Mouse (Mus musculus) hindbrain, embryonic 16.5 days (tissue): ENCODE results near the gene Ly6g6f. TPM values are rescaled to one million over a fixed set of nuclear protein-coding genes. Genes with fewer than 3 reads are reported as not detected.

Experiments
- ATAC-seq: fragments of 200-750 bp; cut with Nextera tagmentation; 2 replicates; pipeline ENCODE4 v1.8.0; 2017; ENCODE audit warnings: moderate TSS enrichment, moderate library complexity
- H3K27ac ChIP-seq: fragments of 300-500 bp; sonication (generic); 2 replicates; pipeline ENCODE4 v1.5.1; 2014; ENCODE audit warnings: low read depth, mild to moderate bottlenecking, control low read depth, low read length, moderate library complexity
- H3K27me3 ChIP-seq: fragments of 300-500 bp; sonication (generic); replicated peaks from 2 replicates; pipeline ENCODE4 v1.6.1; 2014; ENCODE audit warnings: low read length; ENCODE audit not compliant: control insufficient read depth, insufficient read depth
- H3K36me3 ChIP-seq: fragments of 300-500 bp; sonication (generic); 2 replicates; pipeline ENCODE4 v1.6.1; 2014; ENCODE audit warnings: mild to moderate bottlenecking, low read length, moderate library complexity, mixed read lengths; ENCODE audit not compliant: control insufficient read depth, insufficient read depth
- H3K4me1 ChIP-seq: fragments of 300-500 bp; sonication (generic); 2 replicates; pipeline ENCODE4 v1.6.1; 2014; ENCODE audit warnings: low read depth, low read length; ENCODE audit not compliant: control insufficient read depth, insufficient read depth
- H3K4me2 ChIP-seq: fragments of 300-500 bp; sonication (generic); 2 replicates; pipeline ENCODE4 v1.6.1; 2014; ENCODE audit warnings: mild to moderate bottlenecking, low read length, control low read depth, moderate library complexity
- H3K4me3 ChIP-seq: fragments of 300-500 bp; sonication (generic); 2 replicates; pipeline ENCODE4 v1.5.1; 2014; ENCODE audit warnings: mild to moderate bottlenecking, low read length, control low read depth, moderate library complexity
- H3K9ac ChIP-seq: fragments of 300-500 bp; sonication (generic); 2 replicates; pipeline ENCODE4 v1.6.1; 2014; ENCODE audit warnings: low read depth, mild to moderate bottlenecking, control low read depth, low read length, moderate library complexity
- H3K9me3 ChIP-seq: fragments of 300-500 bp; sonication (generic); 2 replicates; pipeline ENCODE4 v1.6.1; 2014; ENCODE audit warnings: mild to moderate bottlenecking, low read length, moderate library complexity; ENCODE audit not compliant: control insufficient read depth
- WGBS: fragments of 180-500 bp; shearing (Covaris S2); extraction: QIAGEN DNeasy Blood & Tissue Kit; methylation state at CpG from one replicate; pipeline ENCODE4 v1.1.7; 2014; 5-methylcytosine and 5-hydroxymethylcytosine counted together
- polyA plus RNA-seq: library from polyadenylated mRNA; unstranded; fragments of >200 nt; fragmentation: Nextera tagmentation; extraction: Ambion mirVana; gene quantifications from 2 replicates; pipeline ENCODE4 v1.2.1, GENCODE M21; 2015

The Ly6g6f gene
- polyA plus RNA-seq = 0.22 TPM in 1 of 2 replicates, not detected in the other

GRCm38 (mm10) chr17:35085208-35085865, at the start of gene Ly6g6f:
Ly6g6f (minus strand) TSS chr17:35085610.
- Histone ChIP-seq H3K4me2 (no peak within 1 kb of the TSS), H3K36me3 (no peaks in the 10 kb centered on the region), H3K4me1 (peaks cover 5% of the 10 kb centered on the region), H3K27me3 (0 out of 2 replicates have a peak, but pooled peaks cover 2% of the 10 kb centered on the region), H3K9me3 (no peaks in the 10 kb centered on the region), H3K4me3 (no peak within 1 kb of the TSS), H3K27ac (no peak within 1 kb of the TSS), H3K9ac (no peak within 1 kb of the TSS)
- no peak for ATAC-seq
- WGBS = 83% methylated on average over 7 of the region's 7 CpGs

DNA sequence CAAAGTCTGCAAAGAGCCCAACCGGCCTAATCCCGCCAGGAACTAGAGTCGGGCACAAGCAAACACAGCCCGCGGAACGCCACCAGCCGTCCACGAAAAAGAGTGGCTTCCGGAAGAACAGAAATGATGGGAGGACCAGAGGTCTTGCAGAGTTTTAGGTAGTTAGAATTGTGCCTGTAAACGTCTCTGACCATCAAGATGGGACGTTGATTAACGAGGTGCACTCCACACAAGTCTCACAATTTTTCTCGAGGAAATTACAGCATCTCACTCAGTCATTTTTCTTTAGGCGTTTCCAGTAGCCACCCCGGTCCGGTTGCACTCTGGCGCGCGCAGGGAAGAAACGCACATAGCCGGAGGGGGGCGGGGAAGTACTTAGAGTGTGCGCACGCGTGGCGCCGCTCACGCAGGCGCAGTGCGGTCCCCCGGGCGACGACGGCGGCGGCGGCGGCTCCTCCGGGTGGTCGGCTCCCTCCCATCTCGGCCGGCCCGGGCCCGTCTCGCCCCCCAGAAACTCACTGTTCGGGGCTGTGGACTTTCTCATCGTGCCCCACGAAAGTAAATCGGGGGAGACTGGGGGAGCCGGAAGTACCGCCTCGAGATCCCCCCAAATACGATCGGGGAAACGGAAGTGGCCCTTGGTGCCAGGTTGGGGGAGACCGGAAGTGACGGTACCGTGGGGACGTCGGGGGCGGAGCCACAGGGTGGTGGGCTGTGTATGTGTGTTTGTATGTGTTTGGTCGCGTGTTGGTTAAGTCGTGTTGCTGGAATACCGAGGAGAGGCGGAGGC, 49.6 kb upstream of the Ly6g6f start, which contains the start of gene Bag6:
TSS of gene Bag6 (plus strand) at position 378 of the 790 bp plus-strand sequence.
- H3K9ac ChIP-seq = peak within 1 kb of the TSS; percentile 71
- peak within 1 kb of the TSS; percentile 92 for H3K27ac ChIP-seq
- peaks cover 8% of the 10 kb centered on the region for H3K36me3 ChIP-seq
- no peaks in the 10 kb centered on the region for H3K27me3 ChIP-seq
- H3K9me3 ChIP-seq = no peaks in the 10 kb centered on the region
- peaks cover 16% of the 10 kb centered on the region for H3K4me1 ChIP-seq
- peak within 1 kb of the TSS; percentile 72 for H3K4me3 ChIP-seq
- peak; percentile 96 for ATAC-seq
- WGBS = under 1% methylated on average over 66 of the region's 66 CpGs
- H3K4me2 ChIP-seq = peak within 1 kb of the TSS; percentile 78

- no peak for ATAC-seq
- Histone ChIP-seq H3K27ac (no peak overlapping the region), H3K9me3 (no peaks in the 10 kb centered on the region), H3K4me3 (no peak overlapping the region), H3K4me1 (peaks cover 18% of the 10 kb centered on the region), H3K36me3 (no peaks in the 10 kb centered on the region), H3K27me3 (no peaks in the 10 kb centered on the region), H3K4me2 (no peak overlapping the region), H3K9ac (no peak overlapping the region)
- WGBS = 93% methylated on average over 7 of the region's 7 CpGs
Measured at GRCm38 (mm10) chr17:35133517-35133916, 48.1 kb upstream of the Ly6g6f start.

GRCm38 (mm10) chr17:35132174-35132560, 46.8 kb upstream of the Ly6g6f start:
- H3K9ac ChIP-seq = no peak overlapping the region
- no peak overlapping the region for H3K4me2 ChIP-seq
- H3K27ac ChIP-seq = no peak overlapping the region
- WGBS = 80% methylated on average over 3 of the region's 3 CpGs
- peaks cover 19% of the 10 kb centered on the region for H3K4me1 ChIP-seq
- H3K27me3 ChIP-seq = no peaks in the 10 kb centered on the region
- H3K4me3 ChIP-seq = no peak overlapping the region
- H3K9me3 ChIP-seq = no peaks in the 10 kb centered on the region
- no peak for ATAC-seq
- H3K36me3 ChIP-seq = no peaks in the 10 kb centered on the region

GRCm38 (mm10) chr17:35131500-35132173, 46.2 kb upstream of the Ly6g6f start, which contains the start of gene Apom:
Apom (minus strand) TSS chr17:35132050.
- H3K4me1 ChIP-seq = peaks cover 19% of the 10 kb centered on the region
- no peak within 1 kb of the TSS for H3K9ac ChIP-seq
- ATAC-seq = no peak
- H3K27me3 ChIP-seq = no peaks in the 10 kb centered on the region
- WGBS = 84% methylated on average over 15 of the region's 15 CpGs
- H3K4me2 ChIP-seq = no peak within 1 kb of the TSS
- no peaks in the 10 kb centered on the region for H3K9me3 ChIP-seq
- H3K4me3 ChIP-seq = no peak within 1 kb of the TSS
- no peak within 1 kb of the TSS for H3K27ac ChIP-seq
- no peaks in the 10 kb centered on the region for H3K36me3 ChIP-seq

DNA sequence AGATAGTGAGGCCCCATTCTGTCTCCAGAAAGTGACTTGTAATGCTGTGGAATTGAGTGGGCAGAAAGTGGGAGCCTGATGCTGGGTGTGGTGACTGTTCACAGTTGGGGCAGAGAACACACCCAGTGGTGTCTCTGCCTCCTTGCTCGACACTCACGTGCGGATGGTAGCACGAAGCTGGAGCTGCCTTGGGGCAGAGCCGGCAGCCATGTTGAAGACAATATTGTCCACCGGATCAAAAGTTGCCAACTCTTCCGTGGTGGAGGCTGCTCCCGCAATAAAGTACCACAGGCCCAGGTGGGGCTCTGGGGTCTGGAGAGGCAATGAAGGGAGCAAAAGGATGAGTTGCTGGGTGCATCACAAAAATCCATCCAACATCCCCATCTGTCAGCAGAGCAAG, 45.6 kb upstream of the Ly6g6f start:
- Histone ChIP-seq H3K4me3 (no peak overlapping the region), H3K9ac (no peak overlapping the region), H3K9me3 (no peaks in the 10 kb centered on the region), H3K27me3 (no peaks in the 10 kb centered on the region), H3K4me1 (peaks cover 16% of the 10 kb centered on the region), H3K27ac (no peak overlapping the region), H3K36me3 (no peaks in the 10 kb centered on the region), H3K4me2 (no peak overlapping the region)
- ATAC-seq = no peak
- 89% methylated on average over 8 of the region's 8 CpGs for WGBS

DNA sequence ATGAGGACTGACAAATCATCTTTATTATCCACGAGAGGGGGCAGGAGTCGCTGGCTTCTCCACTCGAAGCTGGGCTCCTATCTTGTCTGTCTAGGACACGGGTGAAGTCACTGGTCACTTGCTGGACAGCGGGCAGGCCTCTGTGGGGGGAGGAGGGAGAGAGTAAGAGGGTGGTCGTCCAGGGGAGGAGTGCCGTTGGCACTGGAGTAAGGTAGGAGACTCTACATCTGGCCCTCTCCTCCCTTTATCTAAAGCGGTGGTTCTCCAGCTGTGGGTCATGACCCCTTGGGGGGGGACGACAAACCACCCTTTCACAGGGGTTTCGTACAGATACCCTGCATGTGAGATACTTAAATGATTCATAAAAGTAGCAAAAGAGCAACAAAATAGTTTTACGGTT, 43.6 kb upstream of the Ly6g6f start:
- Histone ChIP-seq H3K4me1 (peaks cover 22% of the 10 kb centered on the region), H3K9me3 (no peaks in the 10 kb centered on the region)

GRCm38 (mm10) chr17:35127017-35127416, 41.6 kb upstream of the Ly6g6f start:
- H3K4me2 ChIP-seq = peak overlapping the region; percentile 80
- peaks cover 29% of the 10 kb centered on the region for H3K4me1 ChIP-seq
- no peak overlapping the region for H3K27ac ChIP-seq
- 72% methylated on average over 13 of the region's 13 CpGs for WGBS
- H3K27me3 ChIP-seq = no peaks in the 10 kb centered on the region
- peak overlapping the region; percentile 82 for H3K9ac ChIP-seq
- H3K36me3 ChIP-seq = no peaks in the 10 kb centered on the region
- no peaks in the 10 kb centered on the region for H3K9me3 ChIP-seq
- H3K4me3 ChIP-seq = peak overlapping the region; percentile 67
- ATAC-seq = no peak

More for the DNA sequence above, 43.6 kb upstream of the Ly6g6f start:
- Histone ChIP-seq H3K36me3 (no peaks in the 10 kb centered on the region), H3K9ac (no peak overlapping the region), H3K4me3 (no peak overlapping the region), H3K4me2 (no peak overlapping the region), H3K27ac (no peak overlapping the region), H3K27me3 (no peaks in the 10 kb centered on the region)
- 68% methylated on average over 11 of the region's 11 CpGs for WGBS
- ATAC-seq = no peak

DNA sequence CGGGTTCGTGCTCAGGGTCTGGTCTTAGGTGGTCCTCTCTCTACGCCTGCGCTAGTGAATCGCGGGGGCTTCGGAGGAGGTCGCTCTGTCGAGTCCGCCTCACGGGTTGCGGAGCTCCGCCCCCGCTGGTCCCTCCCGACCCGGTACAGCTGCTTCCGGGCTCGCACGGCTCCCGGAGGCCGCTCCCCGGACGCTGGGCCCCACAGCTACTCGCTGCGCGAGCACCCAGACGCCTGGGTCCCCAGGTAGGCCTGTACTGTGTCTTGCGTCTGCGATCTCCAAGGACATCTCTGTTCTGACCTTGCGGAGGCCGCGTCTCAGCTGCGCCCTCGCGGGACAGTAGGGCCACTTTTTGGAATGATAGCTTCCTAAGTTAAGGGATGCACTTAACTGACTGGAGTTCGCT, 40.8 kb upstream of the Ly6g6f start, which contains the start of gene D17H6S53E:
TSS of gene D17H6S53E (plus strand) at position 168 of the 406 bp plus-strand sequence.
- under 1% methylated on average over 36 of the region's 36 CpGs for WGBS
- Histone ChIP-seq H3K4me2 (peak within 1 kb of the TSS; percentile 80), H3K36me3 (no peaks in the 10 kb centered on the region), H3K27me3 (no peaks in the 10 kb centered on the region), H3K9me3 (no peaks in the 10 kb centered on the region), H3K27ac (peak within 1 kb of the TSS; percentile 76), H3K4me1 (peaks cover 29% of the 10 kb centered on the region), H3K9ac (peak within 1 kb of the TSS; percentile 82), H3K4me3 (peak within 1 kb of the TSS; percentile 67)
- peak; percentile 58 for ATAC-seq
